Mouse (Mus musculus) neutrophil, adult 65 days (primary cell): ENCODE results near the gene Fpr-rs6. TPM values are rescaled to one million over a fixed set of nuclear protein-coding genes. Genes with fewer than 3 reads are reported as not detected.

ENCODE experiments used
- total RNA-seq: library from RNA; stranded (reverse); gene quantifications from 2 replicates; pipeline ENCODE4 v1.2.4, GENCODE M21; 2023

The Fpr-rs6 gene
- not detected in 2 replicates for total RNA-seq

DNA sequence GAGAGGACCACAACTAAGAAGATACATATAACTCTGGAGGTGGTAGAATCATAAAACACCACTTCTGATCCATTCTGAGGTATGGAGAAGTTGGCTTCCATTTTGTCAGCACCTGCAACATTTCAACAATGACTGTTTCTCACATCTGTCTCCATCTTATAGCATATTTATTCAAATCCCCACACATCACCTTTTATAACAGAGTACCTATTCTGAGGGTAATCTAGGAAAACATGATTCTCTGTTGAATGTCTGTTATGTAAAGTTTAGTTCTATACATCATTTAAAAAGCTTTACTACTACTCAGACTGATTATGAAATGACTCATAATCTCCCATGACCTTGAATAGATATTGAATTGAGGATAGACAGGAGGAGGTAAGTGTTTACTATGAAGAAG lies at the start of gene Fpr-rs6:
Fpr-rs6 (minus strand) TSS at position 101 of the 400 bp plus-strand sequence.

Other genes starting within 250 kb of the Fpr-rs6 start
- gene Vmn2r104, start 134.8 kb downstream of the Fpr-rs6 start, total RNA-seq, result not detected in 2 replicates
- gene Fpr-rs7, start 68.9 kb downstream of the Fpr-rs6 start, total RNA-seq, result not detected in 2 replicates
- not detected in 2 replicates for gene Vmn2r105, start 52.0 kb upstream of the Fpr-rs6 start, total RNA-seq
- not detected in 2 replicates for gene Vmn2r106, start 102.5 kb upstream of the Fpr-rs6 start, total RNA-seq
- not detected in 2 replicates for gene Vmn2r107, start 162.1 kb upstream of the Fpr-rs6 start, total RNA-seq
- gene Vmn1r224, start 231.0 kb upstream of the Fpr-rs6 start, total RNA-seq, result not detected in 2 replicates